Mouse (Mus musculus) erythroblast, adult 5-6 weeks (primary cell): Measurements from ENCODE around the gene Zfp970. TPM values are rescaled to one million over a fixed set of nuclear protein-coding genes. Genes with fewer than 3 reads are reported as not detected.
"Not testable (repeated sequence)": the region's sequence is repeated elsewhere in the genome, so short reads cannot be mapped to it uniquely, and the experiment has no call there.

Experiments used
- ATAC-seq: replicated peaks from 2 replicates; pipeline ENCODE4 v1.8.0; 2016; ENCODE audit warnings: moderate number of reproducible peaks, mild to moderate bottlenecking, moderate TSS enrichment, inconsistent platforms; ENCODE audit not compliant: poor library complexity, low FRiP score, severe bottlenecking
- total RNA-seq, 2 experiments: library from RNA; stranded (forward) in 1 of 2; stranded (reverse) in 1 of 2; fragments of 150-400 nt in 1 of 2; fragments of 200-764, 138-1000 nt in 1 of 2; gene quantifications; 2 replicates each; pipeline versions ENCODE4 v1.2.3 to v1.2.4; 2015 to 2017; ENCODE audit warnings: low replicate concordance in 2 of 2

The Zfp970 gene
- total RNA-seq (2015; ENCODE audit: low replicate concordance) (9.2 TPM in 1 of 2 replicates, not detected in the other), total RNA-seq (2017; ENCODE audit: low replicate concordance) (1.1 TPM in 1 of 2 replicates, not detected in the other)

DNA sequence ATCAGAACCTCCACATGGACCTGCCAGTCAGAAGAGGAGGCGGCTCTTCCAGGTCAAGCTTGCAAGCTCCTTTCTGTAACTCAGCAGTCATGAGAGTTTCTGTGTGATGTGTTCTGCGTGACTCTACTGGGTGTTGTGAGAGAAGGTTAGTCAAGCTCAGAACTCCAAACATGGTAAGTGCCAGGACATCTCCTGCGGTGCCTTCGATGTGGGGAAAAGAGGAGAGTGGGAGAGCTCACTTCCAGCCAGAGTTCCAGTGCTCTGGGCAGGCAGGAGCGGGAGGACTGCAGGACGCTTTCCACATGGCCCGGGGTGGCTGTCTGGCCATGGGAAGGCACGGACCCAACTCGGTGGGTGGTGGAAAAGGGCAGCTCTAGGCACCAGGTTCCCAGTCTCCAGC lies at the start of gene Zfp970:
Gene Zfp970, plus strand, starts transcription at position 58 of the 400 bp plus-strand sequence.
- ATAC-seq: not testable (repeated sequence)

DNA sequence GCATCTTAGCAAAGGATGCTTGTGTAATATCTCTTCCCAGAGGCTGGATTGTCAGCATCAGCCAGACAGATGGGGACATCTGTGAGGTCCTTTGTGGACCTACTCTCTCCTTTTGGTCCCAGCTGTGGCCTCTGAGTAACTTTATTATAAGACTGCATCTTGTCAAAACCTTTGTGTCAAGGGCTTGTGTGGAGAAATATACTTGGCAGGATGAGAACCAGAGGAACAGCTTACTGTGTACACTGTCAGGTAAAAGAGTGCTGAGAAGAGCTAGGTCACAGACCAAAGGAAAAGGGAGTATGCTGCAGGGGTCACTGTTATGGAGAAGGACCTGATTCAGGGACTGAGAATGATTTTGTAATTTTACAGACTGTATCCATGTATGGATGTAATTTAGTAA lies 3.7 kb downstream of the Zfp970 start:
- not testable (repeated sequence) for ATAC-seq

DNA sequence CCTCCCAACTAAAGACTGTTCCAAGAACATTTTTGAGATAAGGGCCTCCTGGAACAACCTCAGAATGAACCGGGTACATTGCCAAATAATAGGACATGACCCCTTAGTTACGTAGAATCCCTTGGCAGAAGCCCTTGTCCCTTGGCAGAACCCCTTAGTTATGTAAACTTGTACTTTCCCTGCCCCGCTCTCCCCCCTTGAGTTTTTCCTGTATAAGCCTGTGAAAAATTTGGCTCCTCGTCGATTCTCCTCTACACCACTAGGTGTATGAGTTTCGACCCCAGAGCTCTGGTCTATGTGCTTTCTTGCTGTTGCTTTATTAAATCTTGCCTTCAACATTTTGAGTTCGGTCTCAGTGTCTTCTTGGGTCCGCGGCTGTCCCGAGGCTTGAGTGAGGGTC lies 7.7 kb downstream of the Zfp970 start:
- not testable (repeated sequence) for ATAC-seq

DNA sequence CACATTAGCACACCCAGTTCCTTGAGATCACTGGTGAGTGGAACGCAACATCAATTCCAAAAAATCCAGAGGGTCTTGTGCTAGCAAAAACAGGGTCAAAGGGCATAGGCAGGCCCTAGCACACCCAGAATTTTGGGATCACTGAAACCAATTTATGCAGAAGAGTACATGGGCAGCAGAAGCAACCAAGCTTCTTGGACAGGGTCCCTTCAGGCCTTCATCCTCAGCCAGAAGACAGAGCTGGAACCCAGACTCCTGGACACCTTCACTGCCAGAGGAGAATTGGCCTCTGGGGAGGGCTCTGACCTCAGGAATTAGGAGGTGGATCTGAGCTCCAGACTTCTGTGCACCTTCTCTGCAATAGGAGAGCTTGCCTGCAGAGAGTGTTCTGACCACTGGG lies 17.4 kb downstream of the Zfp970 start:
- not testable (repeated sequence) for ATAC-seq

DNA sequence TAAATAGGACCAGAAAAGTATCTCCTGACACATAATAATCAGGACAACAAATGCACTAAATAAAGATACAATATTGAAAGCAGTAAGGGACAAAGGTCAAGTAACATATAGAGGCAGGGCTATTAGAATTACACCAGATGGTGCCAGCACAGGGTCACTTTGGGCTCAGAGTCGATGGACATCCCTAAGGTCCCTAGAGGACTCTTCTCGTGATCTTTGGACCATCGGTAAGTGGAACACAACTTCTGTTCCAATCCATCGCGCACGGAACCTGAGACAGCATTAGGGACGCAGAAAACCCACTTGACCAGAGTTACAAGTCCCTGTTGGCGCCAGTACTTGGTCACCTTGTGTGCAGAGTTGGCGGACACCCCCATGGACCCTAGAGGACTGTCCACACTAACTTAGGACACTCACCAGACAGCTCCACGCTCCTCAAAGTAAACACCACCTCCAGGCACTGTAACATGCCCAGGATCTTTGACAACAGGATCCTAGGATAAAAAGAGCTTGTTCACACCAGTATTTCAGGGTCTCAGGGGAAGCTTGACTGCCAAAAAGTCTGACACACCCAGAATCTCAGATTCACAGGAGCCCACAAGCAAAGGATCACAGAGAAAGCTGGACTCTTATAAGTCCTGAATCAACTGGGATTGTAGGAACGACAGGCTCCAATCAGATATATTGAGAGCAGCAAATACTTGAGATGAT lies 18.9 kb downstream of the Zfp970 start:
- not testable (repeated sequence) for ATAC-seq

DNA sequence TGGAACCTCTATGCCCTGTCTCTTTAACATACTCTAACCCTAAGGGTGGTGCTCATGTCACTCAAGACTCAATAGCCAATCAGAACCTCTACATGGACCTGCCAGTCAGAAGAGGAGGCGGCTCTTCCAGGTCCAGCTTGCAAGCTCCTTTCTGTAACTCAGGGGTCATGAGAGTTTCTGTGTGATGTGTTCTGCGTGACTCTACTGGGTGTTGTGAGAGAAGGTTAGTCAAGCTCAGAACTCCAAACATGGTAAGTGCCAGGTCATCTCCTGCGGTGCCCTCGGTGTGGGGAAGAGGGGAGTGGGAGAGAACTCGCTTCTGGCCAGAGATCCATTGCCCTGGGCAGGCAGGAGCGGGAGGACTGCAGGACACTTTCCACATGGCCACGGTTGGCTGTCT lies 33.5 kb downstream of the Zfp970 start, which contains the start of gene Gm14403:
Gene Gm14403, plus strand, starts transcription at position 149 of the 400 bp plus-strand sequence.
- ATAC-seq: not testable (repeated sequence)

DNA sequence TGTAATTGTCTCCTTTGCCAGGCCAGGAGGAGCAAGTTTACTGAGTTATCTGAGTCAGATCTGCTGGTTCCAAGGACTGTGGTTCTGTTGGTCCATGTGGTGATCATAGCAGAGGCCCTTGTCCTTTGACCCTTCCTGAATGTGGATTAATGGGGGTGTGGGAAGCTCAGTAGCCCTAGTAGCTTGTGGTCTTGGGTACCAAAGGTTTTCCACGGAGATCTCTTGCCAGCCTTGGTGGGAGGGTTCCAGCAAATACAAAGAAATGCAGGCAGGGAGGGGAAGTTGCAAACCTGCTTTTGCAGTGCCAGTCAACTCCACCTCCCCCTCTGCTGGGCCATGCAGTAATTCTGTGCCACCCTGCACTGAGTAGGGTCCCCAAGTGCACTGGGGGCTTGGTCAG lies 34.6 kb downstream of the Zfp970 start:
- not testable (repeated sequence) for ATAC-seq

DNA sequence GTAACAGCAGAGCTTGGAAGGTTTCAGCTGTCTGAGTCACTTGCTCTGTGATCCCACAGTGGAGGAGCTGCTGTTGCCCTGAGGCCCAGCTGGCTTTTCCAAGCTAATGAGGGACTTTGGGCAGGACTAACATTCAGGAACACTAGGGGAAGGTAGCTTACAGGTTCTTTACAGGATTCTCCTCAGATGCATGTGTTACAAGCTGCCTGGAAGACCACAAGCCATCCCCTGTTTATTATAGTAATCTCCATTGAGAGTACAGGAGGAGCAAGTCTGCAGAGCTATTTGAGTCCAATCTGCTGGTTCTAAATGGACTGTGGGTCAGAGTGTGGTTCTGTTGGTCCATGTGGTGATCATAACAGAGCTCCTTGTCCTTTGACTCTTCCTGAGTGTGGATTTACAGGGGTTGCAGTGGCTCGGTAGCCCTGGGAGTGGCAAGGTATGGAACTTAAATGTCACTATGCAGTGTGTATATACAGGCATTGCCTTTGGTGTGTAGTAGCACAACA lies 40.7 kb downstream of the Zfp970 start:
- not testable (repeated sequence) for ATAC-seq

DNA sequence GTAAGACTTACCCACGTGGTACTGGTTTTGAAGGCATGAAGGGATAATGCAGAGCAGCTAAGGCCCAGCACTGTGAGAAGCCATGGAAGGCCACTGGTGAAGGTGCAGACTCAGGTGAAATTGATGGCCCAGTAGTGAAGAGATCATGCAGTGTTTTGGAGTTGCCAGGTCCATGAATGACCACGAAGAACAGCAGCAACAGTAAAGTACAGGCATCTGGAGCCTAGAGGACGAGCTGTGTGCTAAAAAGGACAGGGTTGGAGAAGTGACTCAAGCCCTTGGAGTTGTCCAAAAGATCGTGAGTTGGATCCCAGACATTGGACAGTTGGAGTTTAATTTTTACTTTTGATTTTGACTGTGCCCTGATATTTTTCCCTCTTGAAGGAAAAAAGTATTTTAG lies 46.8 kb downstream of the Zfp970 start:
- ATAC-seq: not testable (repeated sequence)

DNA sequence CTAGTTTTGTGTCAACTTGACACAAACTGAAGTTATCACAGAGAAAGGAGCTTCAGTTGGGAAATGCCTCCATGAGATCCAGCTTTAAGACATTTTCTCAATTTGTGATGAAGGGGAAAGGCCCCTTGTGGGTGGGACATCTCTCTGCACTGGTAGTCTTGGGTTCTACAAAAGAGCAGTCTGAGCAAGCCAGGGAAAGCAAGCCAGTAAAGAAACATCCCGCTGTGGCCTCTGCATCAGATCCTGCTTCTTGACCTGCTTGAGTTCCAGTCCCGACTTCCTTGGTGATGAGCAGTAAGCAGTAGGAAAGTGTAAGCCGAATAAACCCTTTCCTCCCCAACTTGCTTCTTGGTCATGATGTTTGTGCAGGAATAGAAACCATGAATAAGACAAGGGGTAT lies 47.4 kb downstream of the Zfp970 start:
- ATAC-seq: not testable (repeated sequence)

DNA sequence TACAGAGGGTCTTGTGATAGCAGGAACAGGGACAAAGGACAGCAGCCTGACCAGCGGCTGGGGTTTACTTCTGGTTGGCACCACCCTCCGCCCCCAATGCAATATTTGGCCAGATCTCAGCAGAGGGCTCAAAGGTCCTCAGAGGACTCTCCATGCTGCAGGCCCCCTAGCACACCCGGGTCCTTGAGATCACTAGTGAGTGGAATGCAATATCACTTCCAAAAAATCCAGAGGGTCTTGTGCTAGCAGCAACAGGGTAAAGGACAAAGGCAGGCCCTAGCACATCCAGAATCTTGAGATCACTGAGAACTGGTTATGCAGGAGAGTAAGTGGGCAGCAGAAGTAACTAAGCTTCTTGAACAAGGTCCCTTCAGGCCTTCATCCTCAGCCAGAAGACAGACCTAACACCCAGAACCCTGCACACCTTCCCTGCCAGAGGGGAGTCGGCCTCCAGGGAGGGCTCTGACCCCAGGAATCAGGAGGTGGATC lies 49.5 kb downstream of the Zfp970 start:
- not testable (repeated sequence) for ATAC-seq

DNA sequence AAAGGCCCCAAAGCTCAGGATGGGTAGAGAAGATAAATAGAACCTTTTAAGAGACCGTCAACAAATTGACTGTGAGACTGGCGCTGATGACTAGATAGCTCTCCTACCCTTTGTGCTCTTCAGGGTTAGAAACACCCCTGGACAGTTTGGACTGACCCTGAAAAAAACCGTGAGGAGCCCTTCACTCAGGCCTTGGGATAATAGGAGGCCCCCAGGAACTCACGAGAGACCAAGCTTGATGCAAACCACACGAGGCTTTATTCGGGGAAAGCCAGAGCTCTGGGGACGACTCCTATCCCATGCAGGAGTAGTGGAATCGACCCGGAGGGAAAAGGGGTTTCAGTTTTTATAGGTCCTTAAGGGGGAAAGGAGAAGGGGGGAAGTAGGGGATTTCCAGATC lies 53.2 kb downstream of the Zfp970 start:
- not testable (repeated sequence) for ATAC-seq

DNA sequence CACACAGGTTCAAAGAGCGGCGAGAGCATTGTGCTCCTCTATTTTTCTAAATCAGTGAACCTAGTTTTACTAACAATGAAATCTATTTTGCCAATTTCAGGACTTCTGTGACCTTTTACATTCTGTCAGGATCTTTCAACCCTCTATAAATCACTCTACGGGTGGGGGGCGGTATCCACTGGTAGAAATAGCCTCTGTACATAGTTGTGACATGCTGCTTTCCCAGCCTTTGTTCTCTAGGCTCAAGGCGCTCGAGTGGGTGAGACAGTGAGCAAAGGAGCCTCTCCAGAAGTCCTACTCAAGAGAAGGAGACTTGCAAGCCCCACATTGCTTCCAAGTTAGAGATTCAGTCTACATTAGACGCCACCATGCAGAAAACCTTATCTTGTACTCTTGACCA lies 53.8 kb downstream of the Zfp970 start:
- ATAC-seq: not testable (repeated sequence)

DNA sequence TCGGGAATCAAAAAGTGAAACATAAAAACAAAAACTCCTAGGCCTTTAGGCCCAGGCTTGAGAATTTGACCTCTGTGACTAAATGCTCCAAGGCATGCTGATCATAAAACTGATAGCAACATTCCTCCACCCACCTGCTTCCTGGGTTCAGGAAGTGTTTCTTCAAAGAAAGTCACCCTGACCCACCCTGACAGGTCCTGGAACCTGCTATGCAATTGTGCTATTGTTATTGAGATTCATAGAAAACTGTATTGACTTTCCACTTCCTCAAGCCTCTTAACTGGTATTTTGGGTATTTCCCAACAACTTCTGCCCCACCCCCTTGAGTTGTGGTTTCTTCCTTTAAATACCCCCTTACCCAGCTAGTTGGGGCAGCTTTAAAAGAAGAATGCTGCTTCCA lies 54.4 kb downstream of the Zfp970 start:
- ATAC-seq: not testable (repeated sequence)

DNA sequence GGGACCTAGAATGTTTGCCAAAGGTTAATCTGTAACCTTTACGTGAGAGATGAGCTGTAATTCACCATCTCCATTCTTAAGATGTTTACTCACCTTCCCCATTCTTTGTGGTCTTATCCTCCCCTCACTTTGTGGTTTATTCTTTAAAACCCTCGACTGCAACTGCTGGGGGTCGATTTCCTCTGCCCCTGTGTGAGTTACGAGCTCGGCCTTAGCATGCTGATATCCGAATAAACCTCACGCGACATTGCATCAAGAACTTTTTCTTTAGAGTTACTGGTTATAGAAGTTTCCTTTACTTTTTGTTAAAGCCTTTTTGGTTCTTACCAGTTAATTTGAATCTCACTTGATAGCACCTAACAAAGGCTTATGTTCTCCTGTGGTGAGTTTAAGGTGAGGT lies 55.5 kb downstream of the Zfp970 start:
- no peak for ATAC-seq

DNA sequence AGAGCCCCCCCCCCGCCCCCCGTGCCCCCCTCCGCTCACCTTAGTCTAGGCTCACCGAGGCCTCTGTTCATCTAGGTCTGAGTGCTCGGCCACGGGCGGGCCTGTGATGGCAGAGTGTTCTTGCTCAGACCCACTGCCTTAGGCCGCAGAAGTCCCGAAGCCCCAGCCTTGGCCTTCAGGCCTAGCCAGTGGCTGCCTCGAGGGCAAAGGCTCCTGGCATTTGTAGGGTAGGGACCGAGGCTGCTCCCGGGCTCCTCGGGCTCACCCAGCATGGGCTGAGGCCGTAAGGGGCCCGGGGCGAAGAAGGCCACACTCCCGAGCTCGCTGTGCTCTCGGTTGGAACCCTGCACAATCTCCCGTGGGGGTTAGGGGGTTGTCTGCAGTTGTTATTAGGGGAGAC lies 58.5 kb downstream of the Zfp970 start:
- ATAC-seq: no peak

DNA sequence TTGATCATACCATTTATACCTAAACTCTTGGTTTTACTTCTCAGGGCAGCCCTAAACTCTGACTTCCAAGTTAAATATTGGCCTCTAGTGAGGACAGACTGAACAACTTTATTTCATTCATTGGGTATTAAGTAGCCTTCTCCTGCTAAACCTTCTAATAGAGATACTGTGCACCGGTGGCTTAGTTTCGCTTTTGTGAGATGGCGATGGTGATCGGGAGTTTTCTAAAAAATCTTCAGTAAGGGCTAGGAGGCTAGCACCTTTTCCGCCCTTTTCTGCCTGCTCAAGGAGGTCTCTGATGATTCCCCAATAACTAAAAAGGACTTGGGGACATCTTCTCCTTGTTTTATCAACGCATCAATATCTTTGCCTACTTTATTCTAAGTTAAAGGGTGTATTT lies 59.1 kb downstream of the Zfp970 start:
- not testable (repeated sequence) for ATAC-seq

DNA sequence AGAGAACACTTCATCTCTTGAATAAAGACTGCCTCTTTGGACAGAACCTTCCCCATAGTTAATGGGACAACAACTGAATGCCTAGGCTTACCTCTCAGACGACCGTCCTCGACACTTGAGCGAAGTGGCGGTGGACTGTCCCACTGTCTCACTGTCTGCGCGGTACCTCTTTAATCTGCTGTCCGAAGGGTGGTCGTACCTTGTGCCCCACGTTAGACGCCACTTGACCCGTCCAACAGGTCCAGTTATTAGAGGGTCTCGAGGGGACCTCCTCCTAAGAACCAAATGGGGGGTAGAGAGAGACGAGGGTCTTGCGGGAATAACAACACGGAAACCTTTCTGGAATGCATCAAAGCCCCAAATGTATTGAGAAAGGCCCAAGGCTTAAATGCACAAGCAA lies 59.6 kb downstream of the Zfp970 start:
- ATAC-seq: not testable (repeated sequence)
